9 mouse cellular contexts compared by ENCODE assay signal in genomic region chr4:145219240-145219985, GRCm38 (mm10). TPM values are rescaled to one million over a fixed set of nuclear protein-coding genes. Genes with fewer than 3 reads are reported as not detected.
A peak's percentile ranks its signal among the peaks of the same experiment; 100 is the strongest.
DNase-seq lines count a peak whose midpoint lies in the region; ATAC-seq and TF ChIP-seq lines count a peak whose summit lies in the region.
"Had no signal": no experiment of that assay in that cellular context is flagged by ENCODE, and none has a peak within 500 bp of the region (broad histone marks: within the 10 kb centered on the region; RNA-seq: fewer than 3 reads in every experiment).

No protein-coding gene starts in this region.

- H3K4me2 ChIP-seq in midbrain, embryonic 14.5 days (ENCODE audit: low read length) = no peak overlapping the region
- no peak overlapping the region for H3K4me2 ChIP-seq in lung, embryonic 14.5 days
- H3K4me2 ChIP-seq: embryonic facial prominence, embryonic 12.5 days had no signal

- H3K4me1 ChIP-seq in midbrain, embryonic 10.5 days = peaks cover 8% of the 10 kb centered on the region; the same call in 1 of the 2 replicates
- 0 out of 2 replicates have a peak, but pooled peaks cover 5% of the 10 kb centered on the region for H3K4me1 ChIP-seq in midbrain, embryonic 14.5 days (ENCODE audit: control insufficient read depth, insufficient read depth, low read length)
- no peaks in the 10 kb centered on the region for H3K4me1 ChIP-seq in lung, embryonic 14.5 days (ENCODE audit: insufficient read depth)

- no peak overlapping the region for H3K9ac ChIP-seq in midbrain, embryonic 14.5 days (replicated peaks; ENCODE audit: low read length)
- no peak overlapping the region for H3K9ac ChIP-seq in lung, embryonic 14.5 days
- H3K9ac ChIP-seq: embryonic facial prominence, embryonic 12.5 days had no signal

- ATAC-seq in midbrain, embryonic 14.5 days (ENCODE audit: low FRiP score, low TSS enrichment) = no peak
- ATAC-seq in lung, embryonic 14.5 days (ENCODE audit: insufficient read depth) = no peak

- H3K9me3 ChIP-seq in midbrain, embryonic 10.5 days (replicated peaks) = no peaks in the 10 kb centered on the region
- H3K9me3 ChIP-seq in midbrain, embryonic 14.5 days (ENCODE audit: control insufficient read depth, low read length) = no peaks in the 10 kb centered on the region
- H3K9me3 ChIP-seq in lung, embryonic 14.5 days (ENCODE audit: low read depth, low read length) = no peaks in the 10 kb centered on the region
- H3K9me3 ChIP-seq: embryonic facial prominence, embryonic 12.5 days had no signal

- H3K27me3 ChIP-seq in midbrain, embryonic 10.5 days (ENCODE audit: low read depth, poor library complexity, severe bottlenecking) = no peaks in the 10 kb centered on the region
- H3K27me3 ChIP-seq in midbrain, embryonic 14.5 days (ENCODE audit: control insufficient read depth, insufficient read depth, low read length) = no peaks in the 10 kb centered on the region
- H3K27me3 ChIP-seq in lung, embryonic 14.5 days (ENCODE audit: insufficient read depth, low read length) = no peaks in the 10 kb centered on the region
- H3K27me3 ChIP-seq: embryonic facial prominence, embryonic 12.5 days had no signal

- no peaks in the 10 kb centered on the region for H3K36me3 ChIP-seq in midbrain, embryonic 10.5 days
- no peaks in the 10 kb centered on the region for H3K36me3 ChIP-seq in midbrain, embryonic 14.5 days (ENCODE audit: control insufficient read depth, insufficient read depth, low read length)
- no peaks in the 10 kb centered on the region for H3K36me3 ChIP-seq in lung, embryonic 14.5 days (ENCODE audit: insufficient read depth)
- H3K36me3 ChIP-seq: embryonic facial prominence, embryonic 12.5 days had no signal

- TF ChIP-seq POLR2A in brain, embryonic 14.5 days (IDR thresholded peaks at IDR 0.05; ENCODE audit: borderline replicate concordance, extremely low read depth, insufficient read depth, insufficient read length, poor library complexity, severe bottlenecking) = no peak

- peak; percentile 55 to 82 for DNase-seq in adrenal gland, adult (ENCODE audit: inconsistent age in 2 of 2, low spot score in 1 of 2)
- no peak for DNase-seq in adrenal gland, adult 8-10 months
- peak; percentile 16 for DNase-seq in midbrain, embryonic 10.5 days (ENCODE audit: low spot score)
- no peak for DNase-seq in midbrain, embryonic 14.5 days
- no peak for DNase-seq in brain, embryonic 14.5 days (ENCODE audit: low read depth)
- DNase-seq in lung, embryonic 14.5 days = no peak
- peak; percentile 77 for DNase-seq in thymus, postnatal 14 days
- no peak for DNase-seq in cerebellum, adult 9-10 months

- H3K27ac ChIP-seq in midbrain, embryonic 10.5 days (replicated peaks) = no peak overlapping the region
- no peak overlapping the region for H3K27ac ChIP-seq in midbrain, embryonic 14.5 days (replicated peaks; ENCODE audit: low read depth, low read length)
- no peak overlapping the region for H3K27ac ChIP-seq in lung, embryonic 14.5 days (ENCODE audit: low read depth)
- H3K27ac ChIP-seq: embryonic facial prominence, embryonic 12.5 days had no signal

- no peak overlapping the region for H3K4me3 ChIP-seq in midbrain, embryonic 10.5 days
- H3K4me3 ChIP-seq in midbrain, embryonic 14.5 days (replicated peaks; ENCODE audit: low read depth, low read length) = no peak overlapping the region
- H3K4me3 ChIP-seq in lung, embryonic 14.5 days (ENCODE audit: low read depth, low read length) = no peak overlapping the region
- H3K4me3 ChIP-seq: embryonic facial prominence, embryonic 12.5 days had no signal

- peak; percentile 14; the same call in 1 of the 2 replicates for TF ChIP-seq CTCF in brain, embryonic 14.5 days (IDR thresholded peaks at IDR 0.05; ENCODE audit: borderline replicate concordance, extremely low read depth, insufficient read depth, insufficient read length)
- TF ChIP-seq CTCF in lung, embryonic 14.5 days (IDR thresholded peaks at IDR 0.05; ENCODE audit: low read depth) = peak; percentile 52

- 65% methylated on average over 15 of the region's 15 CpGs for WGBS in midbrain, embryonic 10.5 days
- WGBS in midbrain, embryonic 14.5 days = 67% methylated on average over 15 of the region's 15 CpGs
- WGBS in lung, embryonic 14.5 days = 62% methylated on average over 15 of the region's 15 CpGs

RNA-seq across cellular contexts. Expression of gene Vps13d, which starts 24.6 kb away (rescaled TPM):
- total RNA-seq in adrenal gland, adult 8-10 months (2022) = 10 to 100 TPM; 62.6 to 84.7 (median 81.4) TPM
- 3.0 and 3.4 TPM in 2 replicates for polyA plus RNA-seq in midbrain, embryonic 10.5 days (2016; fragmentation: Nextera tagmentation; extraction: Ambion mirVana)
- polyA plus RNA-seq in midbrain, embryonic 14.5 days (2014; fragmentation: Nextera tagmentation; extraction: Ambion mirVana) = 11.9 and 13.3 TPM in 2 replicates
- 19.0 and 26.9 TPM in 2 replicates for polyA plus RNA-seq in brain, embryonic 14.5 days (2012; rRNA removed)
- polyA plus RNA-seq in lung, embryonic 14.5 days (2014; fragmentation: Nextera tagmentation; extraction: Ambion mirVana) = 8.5 and 9.1 TPM in 2 replicates

RNA-seq across cellular contexts. Expression of gene Tnfrsf1b, which starts 27.3 kb away (rescaled TPM):
- 10 to 100 TPM in 2 of 4 experiments, 1 to 10 TPM in 2; 6.9 to 17.0 (median 11.6) TPM for total RNA-seq in adrenal gland, adult 8-10 months (2022)
- 2.6 and 3.0 TPM in 2 replicates for polyA plus RNA-seq in midbrain, embryonic 10.5 days (2016; fragmentation: Nextera tagmentation; extraction: Ambion mirVana)
- polyA plus RNA-seq in midbrain, embryonic 14.5 days (2014; fragmentation: Nextera tagmentation; extraction: Ambion mirVana) = 1.6 and 2.7 TPM in 2 replicates
- 2.2 and 3.4 TPM in 2 replicates for polyA plus RNA-seq in brain, embryonic 14.5 days (2012; rRNA removed)
- polyA plus RNA-seq in lung, embryonic 14.5 days (2014; fragmentation: Nextera tagmentation; extraction: Ambion mirVana) = 3.3 and 3.4 TPM in 2 replicates

Comparison
In these comparisons a context has a peak if more than half of its experiments do, and no peak if none do; other contexts are left out.
1. DNase-seq: peak in adrenal gland, adult (2 of 2), midbrain, embryonic 10.5 days (single experiment) and thymus, postnatal 14 days (single experiment); none in adrenal gland, adult 8-10 months (single experiment), midbrain, embryonic 14.5 days (single experiment), brain, embryonic 14.5 days (single experiment), lung, embryonic 14.5 days (single experiment) and cerebellum, adult 9-10 months (single experiment).